Mouse (Mus musculus) midbrain, postnatal 0 days (tissue): ENCODE measurements at regions not wholly inside any gene's neighbourhood (a gene's known extent, or its start where the extent isn't known, plus 50 kb on each side); places are given as distances from the start of the nearest gene placed in this dataset.

Source experiments
- ATAC-seq: fragments of 200-750 bp; cut with Nextera tagmentation; 2 replicates; pipeline ENCODE4 v1.8.0; 2017; ENCODE audit warnings: moderate number of reproducible peaks, mild to moderate bottlenecking, moderate TSS enrichment, moderate library complexity; ENCODE audit not compliant: low FRiP score
- DNase-seq: peaks from one replicate; pipeline ENCODE4 v3.0.0-alpha.2; 2015; ENCODE audit warnings: low spot score
- H3K27ac ChIP-seq: fragments of 300-500 bp; sonication (generic); 2 replicates; pipeline ENCODE4 v1.5.1; 2014; ENCODE audit warnings: low read depth, mild to moderate bottlenecking, low read length, mixed read lengths
- H3K27me3 ChIP-seq: fragments of 300-500 bp; sonication (generic); 2 replicates; pipeline ENCODE4 v1.6.1; 2014; ENCODE audit warnings: low read length, control low read depth, mixed read lengths; ENCODE audit not compliant: insufficient read depth
- H3K36me3 ChIP-seq: fragments of 300-500 bp; sonication (generic); 2 replicates; pipeline ENCODE4 v1.6.1; 2014; ENCODE audit warnings: low read length, control low read depth, mixed read lengths; ENCODE audit not compliant: insufficient read depth
- H3K4me1 ChIP-seq: fragments of 300-500 bp; sonication (generic); 2 replicates; pipeline ENCODE4 v1.6.1; 2014; ENCODE audit warnings: mild to moderate bottlenecking, control low read depth, antibody characterized with exemption, low read length, mixed read lengths; ENCODE audit not compliant: insufficient read depth
- H3K4me2 ChIP-seq: fragments of 300-500 bp; sonication (generic); 2 replicates; pipeline ENCODE4 v1.6.1; 2014; ENCODE audit warnings: low read depth, mild to moderate bottlenecking, low read length, mixed read lengths; ENCODE audit not compliant: poor library complexity, severe bottlenecking
- H3K4me3 ChIP-seq: fragments of 300-500 bp; sonication (generic); 2 replicates; pipeline ENCODE4 v1.5.1; 2014; ENCODE audit warnings: low read depth, mild to moderate bottlenecking, low read length, moderate library complexity
- H3K9ac ChIP-seq: fragments of 300-500 bp; sonication (generic); replicated peaks from 2 replicates; pipeline ENCODE4 v1.6.1; 2014; ENCODE audit warnings: mild to moderate bottlenecking, low read length, moderate library complexity, mixed read lengths; ENCODE audit not compliant: poor library complexity, severe bottlenecking
- H3K9me3 ChIP-seq: fragments of 300-500 bp; sonication (generic); 2 replicates; pipeline ENCODE4 v1.6.1; 2016; ENCODE audit warnings: low read length, control low read depth
- CTCF ChIP-seq: IDR thresholded peaks from 2 replicates; pipeline ENCODE4 v1.5.1; 2016; ENCODE audit warnings: antibody characterized with exemption, mild to moderate bottlenecking
- WGBS: fragments of 180-500 bp; shearing (Covaris S2); extraction: QIAGEN DNeasy Blood & Tissue Kit; methylation state at CpG from one replicate; pipeline ENCODE4 v1.1.7; 2014; 5-methylcytosine and 5-hydroxymethylcytosine counted together

DNA sequence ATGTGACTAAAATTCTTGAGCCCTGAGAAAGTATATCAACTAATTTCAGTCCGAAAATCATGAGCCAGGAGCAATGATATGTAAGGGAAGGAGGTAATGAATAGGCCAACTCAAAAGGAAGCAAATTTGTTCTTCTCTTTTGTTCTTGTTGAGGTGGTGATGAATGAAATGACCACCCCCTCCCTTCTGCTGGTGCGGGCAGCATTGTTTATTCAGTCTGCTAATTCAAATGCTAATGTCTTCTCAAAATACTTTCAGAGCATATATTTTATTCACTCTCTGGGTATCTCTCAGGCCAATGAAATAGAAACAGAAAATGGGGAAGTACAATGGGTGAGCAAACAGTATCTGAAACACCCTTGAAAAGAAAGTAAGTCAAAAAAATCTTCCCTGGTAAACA is 1870.4 kb downstream of the Pcdh19 start:
- ATAC-seq (no peak), DNase-seq (no peak)
- H3K4me1 ChIP-seq, result no peaks in the 10 kb centered on the region
- H3K4me3 ChIP-seq, result no peak overlapping the region
- 29% methylated on average over 2 of the region's 2 CpGs for WGBS
- H3K36me3 ChIP-seq, result no peaks in the 10 kb centered on the region
- H3K9ac ChIP-seq, result no peak overlapping the region
- H3K4me2 ChIP-seq, result no peak overlapping the region
- TF ChIP-seq CTCF, result no peak
- H3K27ac ChIP-seq, result no peak overlapping the region
- H3K27me3 ChIP-seq, result no peaks in the 10 kb centered on the region
- H3K9me3 ChIP-seq, result no peaks in the 10 kb centered on the region

DNA sequence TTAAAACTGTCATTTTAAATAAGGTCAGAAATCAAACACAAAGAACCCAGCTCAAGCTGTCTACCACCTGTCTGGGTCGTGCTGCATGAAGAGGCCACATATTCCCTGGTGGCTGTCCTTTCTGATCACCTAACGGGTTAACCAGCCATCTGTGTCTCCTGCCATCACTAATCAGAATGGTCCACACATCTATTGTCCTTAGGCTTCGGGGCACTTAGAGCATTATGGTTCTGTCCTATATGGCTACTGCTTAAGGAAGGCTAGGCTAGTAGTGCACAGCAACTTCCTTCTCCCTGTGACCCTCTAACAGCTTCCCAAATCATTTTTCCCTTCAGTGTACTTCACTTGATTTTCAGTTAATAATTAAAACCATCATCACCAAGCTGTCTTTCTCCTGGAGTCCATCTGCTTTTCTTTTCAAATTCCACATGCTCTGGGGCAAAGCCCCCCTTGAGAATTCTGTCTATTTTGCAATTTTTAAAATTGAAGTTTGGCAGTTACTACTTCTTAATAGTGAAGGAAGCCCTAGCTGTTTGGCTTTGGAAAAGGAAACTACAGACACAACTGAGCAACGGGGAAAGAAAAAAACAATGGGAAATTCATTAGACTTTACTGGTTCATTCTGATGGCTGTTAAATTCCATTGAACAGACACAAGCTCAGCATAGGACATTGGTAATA is 1914.6 kb downstream of the Pcdh19 start:
- DNase-seq (peak; percentile 57), ATAC-seq (no peak)
- H3K4me3 ChIP-seq, result no peak overlapping the region
- no peak overlapping the region for H3K9ac ChIP-seq
- no peaks in the 10 kb centered on the region for H3K9me3 ChIP-seq
- WGBS, result 45% methylated on average over 4 of the region's 4 CpGs
- H3K4me1 ChIP-seq, result no peaks in the 10 kb centered on the region
- H3K36me3 ChIP-seq, result no peaks in the 10 kb centered on the region
- H3K4me2 ChIP-seq, result no peak overlapping the region
- no peaks in the 10 kb centered on the region for H3K27me3 ChIP-seq
- TF ChIP-seq CTCF, result no peak
- no peak overlapping the region for H3K27ac ChIP-seq
